Mouse (Mus musculus): ENCODE results near the gene 2200002J24Rik.
"Not testable (repeated sequence)": the region's sequence is repeated elsewhere in the genome, so short reads cannot be mapped to it uniquely, and the experiment has no call there.

The 2200002J24Rik gene

DNA sequence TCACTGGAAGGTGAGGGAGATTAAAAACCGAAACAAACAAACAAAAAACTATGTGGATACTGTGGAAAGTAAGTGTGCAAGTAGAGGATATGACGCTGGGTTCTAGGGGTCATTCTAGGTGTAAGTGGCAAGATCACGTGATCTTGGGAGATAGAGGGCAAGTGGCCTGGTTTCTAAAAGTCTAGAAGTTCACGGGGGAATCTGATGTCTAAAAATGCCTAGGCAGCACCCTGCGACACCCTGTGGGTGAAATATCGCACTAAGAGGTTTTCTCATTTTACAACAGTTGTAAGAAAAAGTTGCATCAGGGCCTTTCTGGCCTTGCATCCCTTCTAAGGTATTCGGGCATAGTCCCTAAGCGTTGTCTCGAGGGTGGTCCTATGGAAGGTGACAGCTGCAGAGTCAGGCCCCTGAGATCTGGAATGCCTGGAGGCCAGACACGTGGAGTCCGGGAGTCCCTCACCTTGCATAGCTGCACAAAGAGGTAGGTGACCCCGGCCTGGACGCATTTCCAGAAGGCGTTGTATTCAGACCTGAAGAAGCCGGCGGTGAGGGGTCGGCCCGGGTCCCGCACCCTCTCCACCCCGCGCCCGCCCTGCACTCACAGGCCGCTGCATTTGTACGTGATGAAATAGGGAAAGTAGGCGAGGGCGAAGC is 30.1 kb downstream of the 2200002J24Rik start:
- peak; percentile 20 for DNase-seq (ENCODE audit: low spot score)

DNA sequence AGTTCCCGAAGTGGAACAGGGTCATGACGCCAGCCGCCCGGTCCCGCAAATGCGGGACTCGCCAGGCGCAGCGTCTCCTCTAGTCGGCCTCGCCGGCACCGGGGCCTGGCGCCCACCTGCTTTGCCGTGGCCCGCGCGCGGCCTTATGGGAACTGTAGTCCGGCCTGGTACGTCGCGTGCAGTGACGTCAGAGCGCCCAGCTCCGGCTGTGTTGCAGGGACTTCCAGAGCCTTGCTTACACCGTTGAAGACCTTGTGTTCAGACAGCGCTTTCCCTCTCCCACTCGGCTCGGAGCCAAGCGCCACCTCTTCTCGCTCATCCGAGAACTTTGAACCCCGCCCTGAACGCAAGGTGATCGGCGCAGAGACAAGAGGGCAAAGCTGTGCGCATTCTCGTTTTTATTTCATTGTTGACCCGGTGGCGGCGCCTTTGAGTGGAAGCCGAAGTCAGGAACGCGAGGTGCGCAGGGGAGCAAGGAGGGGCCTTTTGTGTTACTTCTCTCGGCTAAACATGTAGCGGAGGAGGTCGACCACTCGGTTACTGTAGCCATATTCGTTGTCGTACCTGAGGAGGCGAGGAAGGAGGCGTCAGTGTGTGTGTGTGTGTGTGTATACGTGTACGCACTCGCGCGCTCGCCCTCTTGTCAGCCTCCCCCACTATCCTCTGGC is 30.8 kb downstream of the 2200002J24Rik start, which contains the start of gene Tmem147:
Gene Tmem147 (minus strand): TSS at position 145 of the 668 bp plus-strand sequence.
- peak; percentile 95 for DNase-seq (ENCODE audit: low spot score)

DNA sequence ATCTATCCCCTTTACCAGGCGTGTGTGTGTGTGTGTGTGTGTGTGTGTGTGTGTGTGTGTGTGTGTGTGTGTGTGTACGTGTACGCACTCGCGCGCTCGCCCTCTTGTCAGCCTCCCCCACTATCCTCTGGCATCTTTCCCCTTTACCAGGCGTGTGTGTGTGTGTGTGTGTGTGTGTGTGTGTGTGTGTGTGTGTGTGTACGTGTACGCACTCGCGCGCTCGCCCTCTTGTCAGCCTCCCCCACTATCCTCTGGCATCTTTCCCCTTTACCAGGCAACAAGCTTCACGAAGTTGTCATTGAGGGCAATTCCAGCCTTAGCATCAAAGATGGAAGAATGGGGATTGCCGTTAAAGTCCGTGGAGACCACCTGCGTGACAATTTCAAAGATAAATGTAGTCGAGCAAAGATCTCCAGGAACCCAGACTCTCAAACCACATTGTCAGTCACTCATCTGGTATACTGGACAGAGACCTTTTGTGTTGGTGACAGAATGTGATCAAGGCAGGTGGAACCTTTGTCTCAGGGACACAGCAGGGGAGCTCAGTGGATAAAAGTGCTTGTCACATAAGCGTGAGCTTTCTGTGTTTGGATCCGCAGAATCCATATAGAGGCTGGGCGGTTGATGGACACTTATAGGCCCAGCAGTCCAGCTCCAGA is 31.5 kb downstream of the 2200002J24Rik start:
- not testable (repeated sequence) for DNase-seq (ENCODE audit: low spot score)

DNA sequence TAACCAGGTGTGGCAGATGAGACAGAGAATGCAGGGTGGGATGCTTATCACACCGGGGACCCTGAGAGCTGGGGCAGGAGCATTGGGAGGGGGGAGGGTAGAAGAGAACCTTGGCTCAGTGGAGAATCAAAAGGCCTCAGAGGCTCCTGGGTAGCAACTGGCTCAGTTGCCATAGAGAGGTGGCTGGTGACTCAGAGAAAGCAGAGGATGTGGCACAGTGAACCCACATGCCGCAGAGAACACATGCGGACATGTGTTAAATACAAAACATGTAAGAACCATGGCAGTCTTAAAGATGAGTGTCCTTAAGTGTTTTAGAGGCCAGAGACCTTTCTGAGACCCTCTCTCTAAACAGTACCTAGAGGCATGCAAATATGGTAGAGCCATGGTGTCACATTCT is 37.5 kb downstream of the 2200002J24Rik start:
- no peak for DNase-seq (ENCODE audit: low spot score)

DNA sequence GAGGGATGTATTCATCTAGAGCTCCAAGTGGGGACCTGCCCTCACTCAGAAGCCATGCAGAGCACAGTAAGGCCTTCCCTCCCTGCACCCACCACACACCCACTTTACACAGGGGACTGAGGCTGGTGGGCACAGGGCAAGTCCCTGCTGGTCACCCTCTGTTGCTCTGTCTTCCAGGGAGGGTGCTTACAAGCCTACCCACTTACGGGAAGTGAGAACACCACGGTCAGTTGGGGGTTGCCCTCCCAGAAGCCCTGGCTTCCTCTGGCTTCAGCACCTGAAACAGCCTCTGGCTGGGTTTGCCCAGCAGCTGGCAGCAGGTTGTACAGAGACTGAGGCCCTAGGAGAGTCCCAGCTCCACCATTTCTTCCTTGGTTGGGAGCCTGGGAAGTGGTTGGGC is 43.8 kb downstream of the 2200002J24Rik start:
- not testable (repeated sequence) for DNase-seq (ENCODE audit: low spot score)

DNA sequence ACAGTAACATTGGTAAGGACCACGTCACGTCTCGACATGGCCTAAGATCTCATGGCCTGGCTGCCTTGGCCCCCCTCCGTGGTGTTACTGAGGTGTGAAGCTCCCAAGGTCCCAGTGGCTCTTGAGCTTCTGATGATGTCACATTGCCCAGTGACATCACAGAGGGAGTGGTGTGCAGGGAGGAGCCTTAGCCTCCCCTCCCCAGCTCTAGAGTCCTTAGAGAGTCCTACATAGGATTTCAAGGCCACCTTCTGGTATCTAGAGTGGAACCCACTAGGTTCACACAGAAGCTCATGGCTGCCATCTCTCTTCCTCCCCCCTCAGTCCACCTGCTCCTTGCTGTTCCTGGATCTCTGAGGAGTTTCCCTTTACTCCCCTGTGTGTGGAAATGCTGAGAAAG is 44.9 kb downstream of the 2200002J24Rik start, which contains the start of gene Gapdhs:
Gene Gapdhs (minus strand): TSS at position 65 of the 400 bp plus-strand sequence.
- DNase-seq (ENCODE audit: low spot score): not testable (repeated sequence)

DNA sequence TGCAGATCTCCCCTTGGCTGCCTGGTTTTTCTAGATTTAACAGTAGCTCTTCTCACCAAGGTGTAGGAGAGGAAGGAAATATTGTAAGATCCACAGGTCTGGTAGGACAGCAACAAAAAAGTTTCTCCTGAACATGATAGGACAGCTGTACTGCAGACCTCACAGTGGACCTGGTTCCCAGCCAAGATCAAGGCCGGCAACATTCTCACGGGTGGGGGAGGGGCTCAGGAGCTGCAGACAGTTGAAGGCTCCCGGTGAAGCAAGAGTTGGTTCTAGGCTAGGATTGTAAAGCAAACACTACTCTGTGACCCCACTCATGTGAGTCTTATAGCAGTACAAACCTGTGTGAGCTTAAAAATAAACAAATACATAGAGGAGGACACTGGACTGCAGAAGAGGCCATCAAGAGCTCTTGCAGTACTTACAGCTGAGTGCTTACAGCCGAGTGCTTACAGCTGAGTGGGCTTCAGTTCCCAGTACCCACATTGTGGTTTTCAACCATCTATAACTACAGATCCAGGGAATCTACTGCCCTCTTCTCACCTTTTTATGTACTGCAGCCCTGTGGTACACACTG is 45.4 kb downstream of the 2200002J24Rik start:
- DNase-seq (ENCODE audit: low spot score): peak; percentile 25

DNA sequence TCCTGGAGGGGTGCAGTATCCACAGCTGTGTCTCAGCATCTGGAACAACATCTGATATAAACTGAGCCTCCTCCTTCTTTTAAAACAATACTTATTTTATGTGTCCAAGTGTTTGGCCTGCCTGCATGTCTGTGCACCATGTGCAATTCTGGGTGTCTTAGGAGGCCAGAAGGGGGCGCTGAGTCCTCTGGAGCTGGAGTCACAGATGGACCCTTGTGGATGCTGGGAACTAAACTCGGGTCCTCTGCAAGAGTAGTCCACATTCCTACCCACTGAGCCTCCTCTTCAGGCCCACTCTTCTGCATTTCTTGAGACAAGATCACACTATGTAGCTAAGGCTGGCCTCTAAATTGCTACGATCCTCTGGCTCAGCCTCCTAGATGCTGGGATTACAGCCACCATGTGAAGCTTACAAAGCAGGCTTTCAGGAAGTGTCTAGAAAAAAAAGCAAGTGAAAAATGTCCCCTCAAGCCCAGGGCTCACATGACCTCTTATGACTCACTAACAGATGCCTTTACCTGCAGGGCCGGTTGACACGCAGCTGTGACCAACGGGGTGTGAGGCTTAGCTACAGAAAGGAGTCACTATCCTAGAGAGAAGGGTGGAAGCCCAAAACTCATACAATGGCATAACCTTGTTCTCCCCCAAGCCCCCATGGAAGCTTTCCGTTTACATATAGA is 48.9 kb downstream of the 2200002J24Rik start:
- no peak for DNase-seq (ENCODE audit: low spot score)
